Mouse (Mus musculus): ENCODE results near the gene Bcl3. TPM values are rescaled to one million over a fixed set of nuclear protein-coding genes. Genes with fewer than 3 reads are reported as not detected.

The Bcl3 gene
- 5.4 and 11.2 TPM in 2 replicates for polyA plus RNA-seq (2015; fragmentation: Nextera tagmentation; extraction: Ambion mirVana)

DNA sequence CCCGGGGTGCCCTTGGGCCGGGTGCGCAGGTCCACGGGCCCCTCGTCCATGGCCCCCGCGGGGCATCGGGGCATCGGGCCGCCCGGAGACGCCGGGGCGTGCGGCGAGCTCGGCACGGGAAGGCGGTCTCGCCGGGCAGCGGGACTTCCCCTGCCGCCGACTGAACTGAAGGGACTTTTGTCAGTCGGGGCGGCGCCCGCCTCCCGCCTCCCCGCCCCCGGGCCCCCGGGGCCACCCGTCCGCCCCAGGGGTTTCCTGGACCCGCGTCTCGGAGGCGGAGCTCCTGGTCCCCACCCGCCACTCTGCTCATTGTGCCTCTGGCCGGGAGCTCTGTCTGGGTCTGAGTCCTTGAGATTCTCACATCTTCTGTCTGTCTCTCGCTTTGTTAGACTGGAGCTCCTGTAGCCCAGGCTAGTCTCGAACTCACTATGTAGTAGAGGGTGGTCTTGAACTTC is at the start of gene Bcl3:
Gene Bcl3 (minus strand): TSS at position 167 of the 455 bp plus-strand sequence.
- DNase-seq, result peak; percentile 75
- peaks cover 12% of the 10 kb centered on the region for H3K36me3 ChIP-seq (replicated peaks; ENCODE audit: insufficient read depth, low read length)
- H3K27ac ChIP-seq (ENCODE audit: low read depth), result peak within 1 kb of the TSS; percentile 92
- H3K27me3 ChIP-seq (ENCODE audit: insufficient read depth, low read length), result no peaks in the 10 kb centered on the region
- peak within 1 kb of the TSS; percentile 86 for H3K9ac ChIP-seq (replicated peaks)
- TF ChIP-seq CTCF (IDR thresholded peaks at IDR 0.05; ENCODE audit: low read depth) (no peak), EP300 (IDR thresholded peaks at IDR 0.05; ENCODE audit: low read depth) (no peak)
- peak within 1 kb of the TSS; percentile 69 for H3K4me3 ChIP-seq (ENCODE audit: low read depth, low read length)
- H3K4me2 ChIP-seq (ENCODE audit: low read depth, low read length), result peak within 1 kb of the TSS; percentile 89
- ATAC-seq, result no peak
- WGBS (ENCODE audit: insufficient replicate concordance), result 5% methylated on average over 20 of the region's 42 CpGs
- H3K9me3 ChIP-seq (ENCODE audit: low read length), result no peaks in the 10 kb centered on the region
- peaks cover 39% of the 10 kb centered on the region for H3K4me1 ChIP-seq (ENCODE audit: insufficient read depth)

DNA sequence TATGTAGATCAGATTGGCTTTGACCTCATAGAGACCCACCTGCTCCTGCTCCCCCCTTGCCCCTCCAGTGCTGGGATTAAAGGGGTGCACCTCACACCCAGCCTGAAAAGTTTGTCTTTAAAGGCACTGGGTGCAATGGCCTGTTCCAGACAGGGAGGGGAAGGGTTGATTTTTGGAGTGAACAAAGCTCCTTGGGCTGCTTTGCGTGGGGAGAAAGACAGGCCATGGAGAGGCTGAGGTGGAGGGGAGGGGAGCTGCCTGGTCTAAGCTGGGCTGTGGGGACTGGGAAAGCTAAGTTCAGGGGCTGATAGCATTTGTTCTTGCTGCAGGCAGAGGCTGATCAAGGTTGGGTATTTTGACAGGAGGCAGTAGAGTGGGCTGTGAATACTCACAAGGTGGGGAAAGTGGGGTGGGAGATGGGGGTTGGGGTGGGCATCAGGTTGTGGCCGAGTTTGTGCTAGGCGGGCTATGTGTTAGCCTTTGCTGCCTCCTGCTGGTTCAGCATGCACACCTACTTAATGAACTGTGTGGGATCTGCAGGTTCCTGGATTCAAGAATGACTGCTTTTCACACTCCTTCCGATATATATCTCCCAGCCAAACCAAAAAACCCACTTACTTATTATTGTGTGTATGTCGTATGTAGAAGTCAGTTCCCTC is 49.5 kb upstream of the Bcl3 start:
- ATAC-seq (no peak), DNase-seq (peak; percentile 64)
- no peak for TF ChIP-seq EP300 (IDR thresholded peaks at IDR 0.05; ENCODE audit: low read depth)
- peak; percentile 70 for TF ChIP-seq CTCF (IDR thresholded peaks at IDR 0.05; ENCODE audit: low read depth)
- Histone ChIP-seq H3K9ac (replicated peaks) (no peak overlapping the region), H3K4me1 (ENCODE audit: insufficient read depth) (peaks cover 20% of the 10 kb centered on the region), H3K36me3 (replicated peaks; ENCODE audit: insufficient read depth, low read length) (no peaks in the 10 kb centered on the region), H3K4me3 (ENCODE audit: low read depth, low read length) (no peak overlapping the region), H3K4me2 (ENCODE audit: low read depth, low read length) (no peak overlapping the region), H3K9me3 (ENCODE audit: low read length) (no peaks in the 10 kb centered on the region), H3K27ac (ENCODE audit: low read depth) (peak overlapping the region; percentile 49; the same call in 1 of the 2 replicates), H3K27me3 (ENCODE audit: insufficient read depth, low read length) (no peaks in the 10 kb centered on the region)
- WGBS (ENCODE audit: insufficient replicate concordance), result 27% methylated on average over 5 of the region's 5 CpGs

DNA sequence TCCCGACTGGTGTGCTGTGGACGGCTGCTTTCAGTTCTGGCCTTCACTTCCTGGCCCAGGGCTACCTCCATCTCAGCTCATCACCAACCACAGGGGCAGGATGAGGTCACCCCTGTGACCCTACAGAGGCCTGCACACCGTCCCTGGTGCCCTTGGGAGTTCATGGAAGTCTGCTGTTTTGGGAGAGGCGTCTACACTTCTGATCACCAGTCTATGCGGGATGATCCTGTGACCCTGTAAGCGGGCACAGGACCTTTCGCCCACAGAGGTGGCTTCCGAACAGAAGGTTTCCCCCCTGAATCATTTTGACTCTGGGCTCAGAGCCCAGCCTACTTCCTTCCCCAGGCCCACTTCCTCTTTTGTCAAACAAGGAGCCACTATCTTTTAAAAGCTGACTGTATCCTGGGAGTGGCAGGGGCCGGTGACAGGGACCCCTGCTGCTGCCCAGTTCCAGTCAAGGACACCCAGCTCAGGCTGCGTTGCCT is 48.6 kb upstream of the Bcl3 start:
- peak overlapping the region; percentile 77 for H3K27ac ChIP-seq (ENCODE audit: low read depth)
- no peaks in the 10 kb centered on the region for H3K9me3 ChIP-seq (ENCODE audit: low read length)
- peak overlapping the region; percentile 27; the same call in 1 of the 2 replicates for H3K4me2 ChIP-seq (ENCODE audit: low read depth, low read length)
- DNase-seq (peak; percentile 47), ATAC-seq (peak; percentile 51)
- TF ChIP-seq CTCF (IDR thresholded peaks at IDR 0.05; ENCODE audit: low read depth) (no peak), EP300 (IDR thresholded peaks at IDR 0.05; ENCODE audit: low read depth) (no peak)
- WGBS (ENCODE audit: insufficient replicate concordance), result 20% methylated on average over 10 of the region's 10 CpGs
- H3K27me3 ChIP-seq (ENCODE audit: insufficient read depth, low read length), result no peaks in the 10 kb centered on the region
- H3K9ac ChIP-seq (replicated peaks), result peak overlapping the region; percentile 26; the same call in 1 of the 2 replicates
- peaks cover 14% of the 10 kb centered on the region for H3K4me1 ChIP-seq (ENCODE audit: insufficient read depth)
- no peaks in the 10 kb centered on the region for H3K36me3 ChIP-seq (replicated peaks; ENCODE audit: insufficient read depth, low read length)
- no peak overlapping the region; the same call in 1 of the 2 replicates for H3K4me3 ChIP-seq (ENCODE audit: low read depth, low read length)

DNA sequence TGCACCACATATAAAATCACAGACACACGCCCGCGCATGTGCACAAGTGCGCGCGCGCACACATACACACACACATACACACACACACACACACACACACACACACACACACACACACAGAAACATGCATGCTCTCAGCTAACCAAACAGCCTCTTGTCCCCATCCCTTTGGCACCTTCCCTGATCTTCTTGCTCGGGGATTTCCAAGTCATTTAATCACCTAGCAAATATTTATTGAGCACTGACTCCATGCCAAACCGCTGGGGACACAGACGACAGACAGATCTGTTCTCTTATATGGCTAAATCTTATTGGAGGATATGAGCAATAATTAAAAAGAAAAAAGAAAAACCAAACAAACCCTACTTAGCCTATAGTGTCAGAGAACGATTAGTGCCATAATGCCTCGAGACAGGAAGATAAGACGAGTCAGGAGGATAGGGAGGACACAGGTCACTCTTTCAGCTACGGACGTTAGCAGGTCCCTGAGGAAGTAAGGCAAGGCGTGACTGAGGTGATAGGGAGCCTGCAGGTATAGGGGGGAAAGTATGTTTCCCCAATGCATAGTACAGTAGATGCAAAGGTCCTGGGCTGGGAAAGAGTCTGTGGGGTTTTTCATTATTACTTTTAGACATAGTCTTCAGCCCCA is 45.3 kb upstream of the Bcl3 start:
- 69% methylated on average over 16 of the region's 16 CpGs for WGBS (ENCODE audit: insufficient replicate concordance)
- Histone ChIP-seq H3K27ac (ENCODE audit: low read depth) (no peak overlapping the region), H3K4me3 (ENCODE audit: low read depth, low read length) (no peak overlapping the region), H3K27me3 (ENCODE audit: insufficient read depth, low read length) (no peaks in the 10 kb centered on the region), H3K36me3 (replicated peaks; ENCODE audit: insufficient read depth, low read length) (no peaks in the 10 kb centered on the region), H3K9me3 (ENCODE audit: low read length) (no peaks in the 10 kb centered on the region), H3K4me2 (ENCODE audit: low read depth, low read length) (no peak overlapping the region), H3K4me1 (ENCODE audit: insufficient read depth) (peaks cover 9% of the 10 kb centered on the region), H3K9ac (replicated peaks) (no peak overlapping the region)
- TF ChIP-seq CTCF (IDR thresholded peaks at IDR 0.05; ENCODE audit: low read depth) (no peak), EP300 (IDR thresholded peaks at IDR 0.05; ENCODE audit: low read depth) (no peak)
- DNase-seq (no peak), ATAC-seq (no peak)

DNA sequence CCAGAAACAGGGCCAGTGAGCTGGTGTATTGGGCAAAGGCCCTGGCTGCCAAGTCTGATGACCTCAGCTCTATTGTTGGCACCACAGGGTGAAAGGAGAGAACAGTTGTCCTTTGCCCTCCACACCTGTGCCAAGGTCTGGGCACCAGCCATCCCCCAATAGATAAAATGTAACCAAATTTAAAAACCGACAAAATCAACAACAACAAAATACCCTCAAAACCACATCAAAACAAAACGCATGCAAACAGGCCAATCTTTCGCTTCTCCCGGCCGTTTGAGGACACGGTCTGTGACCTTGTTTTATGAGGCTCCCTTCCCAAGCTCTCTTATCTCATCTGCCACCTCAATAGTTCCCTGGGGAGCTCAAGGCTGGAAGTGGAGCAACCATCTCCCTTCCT is 43.9 kb upstream of the Bcl3 start:
- Histone ChIP-seq H3K4me2 (ENCODE audit: low read depth, low read length) (no peak overlapping the region), H3K27me3 (ENCODE audit: insufficient read depth, low read length) (no peaks in the 10 kb centered on the region), H3K27ac (ENCODE audit: low read depth) (peak overlapping the region; percentile 42; the same call in 1 of the 2 replicates), H3K4me3 (ENCODE audit: low read depth, low read length) (no peak overlapping the region), H3K4me1 (ENCODE audit: insufficient read depth) (peaks cover 5% of the 10 kb centered on the region), H3K36me3 (replicated peaks; ENCODE audit: insufficient read depth, low read length) (no peaks in the 10 kb centered on the region), H3K9ac (replicated peaks) (no peak overlapping the region; the same call in 1 of the 2 replicates), H3K9me3 (ENCODE audit: low read length) (no peaks in the 10 kb centered on the region)
- no peak for TF ChIP-seq CTCF (IDR thresholded peaks at IDR 0.05; ENCODE audit: low read depth)
- no peak for TF ChIP-seq EP300 (IDR thresholded peaks at IDR 0.05; ENCODE audit: low read depth)
- WGBS (ENCODE audit: insufficient replicate concordance), result 54% methylated on average over 6 of the region's 6 CpGs
- DNase-seq, result no peak
- no peak for ATAC-seq
